Mouse (Mus musculus) gastrocnemius, adult 2 months (tissue): ENCODE data around the gene Gga1. TPM values are rescaled to one million over a fixed set of nuclear protein-coding genes. Genes with fewer than 3 reads are reported as not detected.
"Not testable (repeated sequence)": the region's sequence is repeated elsewhere in the genome, so short reads cannot be mapped to it uniquely, and the experiment has no call there.

Source experiments
- DNase-seq: peaks from one replicate; pipeline ENCODE4 v3.0.0; 2022
- H3K27ac ChIP-seq: fragments of 200-600 bp; 2 replicates; pipeline ENCODE4 v1.8.1; 2022; ENCODE audit warnings: mild to moderate bottlenecking
- H3K4me3 ChIP-seq: fragments of 200-600 bp; 2 replicates; pipeline ENCODE4 v1.8.1; 2022; ENCODE audit warnings: mild to moderate bottlenecking, moderate library complexity
- CTCF ChIP-seq: fragments of 200-600 bp; IDR thresholded peaks from 2 replicates; pipeline ENCODE4 v1.8.1; 2022; ENCODE audit warnings: antibody characterized with exemption, mild to moderate bottlenecking, moderate library complexity
- intact Hi-C: fragments of 180-260 bp; cut with DNase I; formaldehyde crosslinking; loops from one replicate; pipeline ENCODE4 v1.15.1; 2025
- total RNA-seq, 2 experiments: library from RNA; stranded (reverse); gene quantifications; 2 replicates each; pipeline ENCODE4 v1.2.3; 2021

Gene Gga1
- total RNA-seq, 2 experiments from 2014 or later, result 43.1 to 45.7 TPM

- intact Hi-C loops, result no loop called here
- Histone ChIP-seq H3K4me3 (no peak overlapping the region), H3K27ac (peak overlapping the region; percentile 56)
- DNase-seq, result no peak
- TF ChIP-seq CTCF, result no peak
Measured at GRCm38 (mm10) chr15:78868398-78868797, 8.6 kb upstream of the Gga1 start.

GRCm38 (mm10) chr15:78868826-78869233, 8.2 kb upstream of the Gga1 start:
- TF ChIP-seq CTCF, result no peak
- intact Hi-C loops, result no loop called here
- H3K27ac ChIP-seq, result peak overlapping the region; percentile 56
- no peak for DNase-seq
- H3K4me3 ChIP-seq, result no peak overlapping the region

GRCm38 (mm10) chr15:78869775-78870174, 7.2 kb upstream of the Gga1 start:
- intact Hi-C loops, result loop anchor here (1.0 kb wide), 1 partner anchor 43 kb away; no protein-coding TSS in a partner anchor
- TF ChIP-seq CTCF, result peak; percentile 87
- H3K27ac ChIP-seq, result no peak overlapping the region
- DNase-seq, result peak; percentile 55
- no peak overlapping the region for H3K4me3 ChIP-seq

- Histone ChIP-seq H3K27ac (no peak overlapping the region), H3K4me3 (no peak overlapping the region)
- intact Hi-C loops, result no loop called here
- no peak for TF ChIP-seq CTCF
- no peak for DNase-seq
Measured at GRCm38 (mm10) chr15:78872021-78872608, 4.9 kb upstream of the Gga1 start.

- H3K4me3 ChIP-seq, result no peak overlapping the region
- intact Hi-C loops, result no loop called here
- H3K27ac ChIP-seq, result no peak overlapping the region
- TF ChIP-seq CTCF, result no peak
- DNase-seq, result no peak
Measured at GRCm38 (mm10) chr15:78873803-78874435, 3.1 kb upstream of the Gga1 start.

- Histone ChIP-seq H3K27ac (no peak overlapping the region), H3K4me3 (no peak overlapping the region)
- intact Hi-C loops, result no loop called here
- DNase-seq, result no peak
- no peak for TF ChIP-seq CTCF
Measured at GRCm38 (mm10) chr15:78874989-78875388, 2.0 kb upstream of the Gga1 start.

- DNase-seq, result no peak
- intact Hi-C loops, result no loop called here
- no peak for TF ChIP-seq CTCF
- peak overlapping the region; percentile 97; the same call in 1 of the 2 replicates for H3K27ac ChIP-seq
- H3K4me3 ChIP-seq, result no peak overlapping the region
Measured at GRCm38 (mm10) chr15:78875537-78875936, 1.5 kb upstream of the Gga1 start.

- intact Hi-C loops, result no loop called here
- TF ChIP-seq CTCF, result peak; percentile 79
- H3K4me3 ChIP-seq, result peak overlapping the region; percentile 95
- DNase-seq, result peak; percentile 81
- peak overlapping the region; percentile 97 for H3K27ac ChIP-seq
Measured at GRCm38 (mm10) chr15:78876258-78876696, 713 bp upstream of the Gga1 start.

- intact Hi-C loops, result no loop called here
- H3K4me3 ChIP-seq, result peak overlapping the region; percentile 95
- peak overlapping the region; percentile 97 for H3K27ac ChIP-seq
- TF ChIP-seq CTCF, result no peak
- DNase-seq, result no peak
Measured at GRCm38 (mm10) chr15:78877810-78878390, 910 bp downstream of the Gga1 start.

GRCm38 (mm10) chr15:78878792-78879516, 2.0 kb downstream of the Gga1 start:
- intact Hi-C loops, result not testable (repeated sequence)
- peak; percentile 51 for DNase-seq
- H3K27ac ChIP-seq, result peak overlapping the region; percentile 97
- H3K4me3 ChIP-seq, result peak overlapping the region; percentile 95

- Histone ChIP-seq H3K4me3 (no peak overlapping the region), H3K27ac (no peak overlapping the region)
- no peak for TF ChIP-seq CTCF
- intact Hi-C loops, result no loop called here
- DNase-seq, result no peak
Measured at GRCm38 (mm10) chr15:78880432-78880831, 3.4 kb downstream of the Gga1 start.

- no peak for DNase-seq
- intact Hi-C loops, result no loop called here
- TF ChIP-seq CTCF, result no peak
- Histone ChIP-seq H3K4me3 (no peak overlapping the region), H3K27ac (no peak overlapping the region)
Measured at GRCm38 (mm10) chr15:78881828-78882227, 4.8 kb downstream of the Gga1 start.

GRCm38 (mm10) chr15:78889401-78889853, 12.4 kb downstream of the Gga1 start:
- no peak for DNase-seq
- H3K4me3 ChIP-seq, result no peak overlapping the region
- H3K27ac ChIP-seq, result 0 out of 2 replicates have a peak overlapping the region, but pooled peaks have one; percentile 28
- no peak for TF ChIP-seq CTCF
- intact Hi-C loops, result no loop called here
